Mouse (Mus musculus): ENCODE measurements around the gene Col28a1.
"Not testable (repeated sequence)": the region's sequence is repeated elsewhere in the genome, so short reads cannot be mapped to it uniquely, and the experiment has no call there.

Col28a1 gene

GRCm38 (mm10) chr6:8025332-8026129 lies 166.9 kb downstream of the Col28a1 start:
- DNase-seq (ENCODE audit: low read depth, low spot score) = no peak

GRCm38 (mm10) chr6:8023527-8023926 lies 168.9 kb downstream of the Col28a1 start:
- no peak for DNase-seq (ENCODE audit: low read depth, low spot score)

GRCm38 (mm10) chr6:7994736-7995135 lies 197.7 kb downstream of the Col28a1 start:
- no peak for DNase-seq (ENCODE audit: low read depth, low spot score)

GRCm38 (mm10) chr6:7983646-7983979 lies 208.8 kb downstream of the Col28a1 start:
- no peak for DNase-seq (ENCODE audit: low read depth, low spot score)

- not testable (repeated sequence) for DNase-seq (ENCODE audit: low read depth, low spot score)
These were observed 209.3 kb downstream of the Col28a1 start for GRCm38 (mm10) chr6:7982958-7983645.

- no peak for DNase-seq (ENCODE audit: low read depth, low spot score)
These were observed 221.2 kb downstream of the Col28a1 start for GRCm38 (mm10) chr6:7971020-7971760.

GRCm38 (mm10) chr6:7969376-7969775 lies 223.0 kb downstream of the Col28a1 start:
- no peak for DNase-seq (ENCODE audit: low read depth, low spot score)

- peak; percentile 62 for DNase-seq (ENCODE audit: low read depth, low spot score)
These were observed 226.4 kb downstream of the Col28a1 start for GRCm38 (mm10) chr6:7965833-7966522.

GRCm38 (mm10) chr6:7962749-7963148 lies 229.7 kb downstream of the Col28a1 start:
- no peak for DNase-seq (ENCODE audit: low read depth, low spot score)

- DNase-seq (ENCODE audit: low read depth, low spot score) = no peak
These were observed 240.2 kb downstream of the Col28a1 start for GRCm38 (mm10) chr6:7952208-7952607.

GRCm38 (mm10) chr6:7951778-7952177 lies 240.6 kb downstream of the Col28a1 start:
- no peak for DNase-seq (ENCODE audit: low read depth, low spot score)

Data from embryo, embryonic 11.5 days (tissue).